Mouse (Mus musculus) heart, adult 8-10 months (tissue): ENCODE results near the gene Pabpn1. TPM values are rescaled to one million over a fixed set of nuclear protein-coding genes. Genes with fewer than 3 reads are reported as not detected.

ENCODE experiments used
- DNase-seq: peaks from one replicate; pipeline ENCODE4 v3.0.0; 2022; ENCODE audit warnings: low spot score
- total RNA-seq, 4 experiments: library from RNA; stranded (reverse); gene quantifications; 2 replicates each; pipeline ENCODE4 v1.2.4; 2022

Gene Pabpn1
- total RNA-seq, 4 experiments from 2014 or later = 37.3 to 54.4 (median 50.2) TPM

DNA sequence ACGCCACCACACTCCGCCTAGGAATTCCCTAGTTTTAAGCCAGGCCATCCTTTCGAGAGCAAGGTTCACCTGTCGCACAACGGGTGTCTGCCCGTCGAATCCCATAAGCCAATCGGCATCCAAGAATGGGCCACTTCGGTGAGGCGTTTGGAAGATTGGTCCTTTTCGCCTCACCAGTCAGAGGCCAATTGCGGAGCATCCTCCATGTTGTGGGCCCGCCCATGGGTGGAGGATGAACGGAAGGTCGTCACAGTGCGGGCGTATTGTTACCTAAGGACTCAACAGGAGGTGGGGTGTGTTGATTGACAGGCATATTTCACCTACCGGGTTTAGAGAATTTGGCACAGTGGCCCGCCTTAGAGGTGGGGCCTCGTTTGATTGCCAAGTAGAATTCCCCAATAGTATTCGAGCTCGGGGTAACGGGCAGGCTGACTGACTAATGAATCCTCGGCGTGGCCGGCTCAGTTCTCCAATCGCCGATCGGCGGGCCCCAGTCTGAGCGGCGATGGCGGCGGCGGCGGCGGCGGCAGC lies 1.4 kb downstream of the Pabpn1 start:
- DNase-seq = peak; percentile 100

DNA sequence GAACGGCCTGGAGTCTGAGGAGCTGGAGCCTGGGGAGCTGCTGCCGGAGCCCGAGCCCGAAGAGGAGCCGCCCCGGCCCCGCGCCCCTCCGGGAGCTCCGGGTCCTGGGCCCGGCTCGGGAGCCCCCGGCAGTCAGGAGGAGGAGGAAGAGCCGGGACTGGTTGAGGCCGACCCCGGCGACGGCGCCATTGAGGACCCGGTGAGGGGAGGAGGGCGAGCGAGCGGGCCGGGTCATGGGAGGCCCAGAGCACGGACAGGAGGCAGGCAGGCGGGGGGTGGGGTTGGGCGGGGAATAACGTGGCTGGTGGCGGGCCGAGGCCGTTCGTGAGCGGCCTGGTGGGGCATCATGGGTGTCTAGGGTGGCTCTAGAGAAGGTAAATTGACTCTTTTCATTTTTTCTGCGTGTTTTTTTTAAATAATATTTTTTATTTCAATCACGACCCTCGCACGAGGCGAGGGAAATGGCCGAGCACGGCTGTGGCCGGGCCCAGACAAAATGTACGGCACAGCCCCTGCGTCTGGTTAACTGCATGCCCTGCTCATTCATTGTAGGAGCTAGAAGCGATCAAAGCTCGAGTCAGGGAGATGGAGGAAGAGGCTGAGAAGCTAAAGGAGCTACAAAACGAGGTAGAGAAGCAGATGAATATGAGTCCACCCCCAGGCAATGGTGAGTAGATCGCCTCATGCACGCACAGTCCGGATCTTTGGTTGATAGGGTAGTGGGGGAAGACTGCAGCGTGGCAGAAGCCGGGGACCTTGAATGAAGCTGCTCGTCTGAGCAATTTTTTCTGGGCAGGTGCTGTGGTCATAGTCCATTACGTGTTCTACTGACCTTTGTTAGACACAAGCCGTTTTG lies 2.2 kb downstream of the Pabpn1 start:
- peak; percentile 53 for DNase-seq

GRCm38 (mm10) chr14:54897445-54897844 lies 5.1 kb downstream of the Pabpn1 start:
- DNase-seq = no peak

- DNase-seq = peak; percentile 84
Measured at GRCm38 (mm10) chr14:54900383-54900782, 8.1 kb downstream of the Pabpn1 start.

- DNase-seq = no peak
Measured at GRCm38 (mm10) chr14:54903641-54904040, 11.3 kb downstream of the Pabpn1 start.

DNA sequence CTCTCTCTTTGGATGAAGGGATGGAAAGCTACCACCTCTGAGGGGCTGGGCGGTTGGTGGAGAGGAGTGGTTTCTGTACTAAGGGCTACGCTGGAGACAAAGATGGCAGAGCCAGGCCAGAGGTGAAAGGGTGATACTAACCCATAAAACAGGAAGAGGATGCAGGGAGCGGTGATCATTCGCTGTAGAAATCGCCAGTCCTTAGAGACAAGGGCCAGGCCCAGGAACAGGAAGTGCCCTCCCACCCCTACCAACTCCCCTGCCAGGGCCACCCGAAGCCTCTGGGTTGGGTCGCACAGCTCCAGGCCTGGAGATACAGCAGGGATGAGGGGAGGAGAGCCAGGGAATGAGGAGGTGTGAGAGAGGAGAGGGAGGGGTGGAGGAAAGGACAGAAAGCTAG lies 16.4 kb downstream of the Pabpn1 start:
- DNase-seq = no peak

- DNase-seq = no peak
Measured at GRCm38 (mm10) chr14:54912109-54912850, 20.0 kb downstream of the Pabpn1 start.

DNA sequence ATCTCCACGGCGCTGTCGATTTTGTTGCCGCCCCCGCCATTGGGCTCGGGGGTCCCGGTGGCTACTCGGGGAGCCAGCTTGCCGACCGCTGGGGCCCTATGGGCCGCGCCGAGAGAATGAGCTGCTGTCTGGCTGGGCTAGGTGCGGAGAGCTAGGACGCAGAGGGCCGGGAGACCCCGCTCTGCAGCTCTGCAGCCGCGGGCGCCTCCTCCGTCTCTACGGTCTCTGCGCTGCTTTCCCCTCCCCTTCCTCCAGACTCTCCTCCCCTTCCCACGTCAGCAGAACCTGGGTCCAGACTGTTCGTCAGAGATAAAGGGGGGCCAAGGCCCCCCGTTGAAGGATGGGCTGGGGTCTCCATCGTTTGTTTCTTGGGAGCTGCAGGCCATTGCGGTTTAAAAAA lies 20.6 kb downstream of the Pabpn1 start, which contains the start of gene Slc22a17:
Gene Slc22a17, minus strand, starts transcription at position 247 of the 400 bp plus-strand sequence.
- peak; percentile 68 for DNase-seq

DNA sequence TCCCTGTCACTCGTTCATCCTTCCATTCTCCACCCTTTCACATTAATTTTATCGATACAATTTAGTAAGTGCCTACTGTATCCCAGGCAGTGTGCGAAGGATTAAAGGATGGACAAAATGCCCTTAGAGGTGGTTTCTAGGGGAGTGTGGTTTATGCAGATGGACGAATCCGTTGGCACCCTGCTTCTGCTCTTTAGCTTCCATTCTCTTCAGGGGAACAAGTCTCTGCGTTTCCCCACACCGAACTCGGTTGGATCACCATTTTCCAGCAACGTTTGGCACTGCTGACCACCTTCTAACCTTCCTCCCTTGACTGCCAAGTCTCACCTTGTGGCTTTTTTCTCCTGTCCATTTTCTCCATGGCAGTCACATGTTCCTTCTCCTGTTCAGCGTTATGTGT lies 21.0 kb downstream of the Pabpn1 start:
- no peak for DNase-seq

DNA sequence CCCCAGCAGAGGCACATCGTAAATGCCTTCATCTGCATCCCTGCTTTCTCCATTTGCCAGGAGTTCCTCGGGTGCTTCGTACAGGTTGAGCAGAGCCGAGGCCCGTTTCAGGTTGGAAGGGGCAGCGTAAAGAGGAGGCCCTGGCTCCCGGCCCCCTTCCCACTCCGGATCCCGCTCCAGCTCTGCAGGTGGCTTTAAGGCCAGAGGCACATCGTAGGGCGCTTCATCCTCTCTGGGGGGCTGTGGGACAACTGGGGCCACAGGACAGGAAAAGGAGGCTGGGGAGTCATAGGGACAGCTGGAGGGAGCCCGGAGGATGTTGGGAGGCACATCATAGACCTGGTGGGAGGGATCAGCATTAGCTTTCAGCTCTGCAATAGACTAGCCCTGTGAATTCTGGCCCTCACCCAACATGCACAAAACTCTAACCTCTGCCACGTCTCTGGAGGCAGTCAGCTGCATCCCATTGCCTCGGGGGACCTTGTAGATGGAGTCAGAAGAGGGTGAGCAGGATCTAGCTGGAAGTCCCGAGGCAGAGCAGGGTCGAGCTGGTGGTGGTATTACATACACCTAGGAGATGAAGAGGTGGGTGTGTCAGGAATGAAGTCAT lies 27.9 kb downstream of the Pabpn1 start:
- DNase-seq = no peak

DNA sequence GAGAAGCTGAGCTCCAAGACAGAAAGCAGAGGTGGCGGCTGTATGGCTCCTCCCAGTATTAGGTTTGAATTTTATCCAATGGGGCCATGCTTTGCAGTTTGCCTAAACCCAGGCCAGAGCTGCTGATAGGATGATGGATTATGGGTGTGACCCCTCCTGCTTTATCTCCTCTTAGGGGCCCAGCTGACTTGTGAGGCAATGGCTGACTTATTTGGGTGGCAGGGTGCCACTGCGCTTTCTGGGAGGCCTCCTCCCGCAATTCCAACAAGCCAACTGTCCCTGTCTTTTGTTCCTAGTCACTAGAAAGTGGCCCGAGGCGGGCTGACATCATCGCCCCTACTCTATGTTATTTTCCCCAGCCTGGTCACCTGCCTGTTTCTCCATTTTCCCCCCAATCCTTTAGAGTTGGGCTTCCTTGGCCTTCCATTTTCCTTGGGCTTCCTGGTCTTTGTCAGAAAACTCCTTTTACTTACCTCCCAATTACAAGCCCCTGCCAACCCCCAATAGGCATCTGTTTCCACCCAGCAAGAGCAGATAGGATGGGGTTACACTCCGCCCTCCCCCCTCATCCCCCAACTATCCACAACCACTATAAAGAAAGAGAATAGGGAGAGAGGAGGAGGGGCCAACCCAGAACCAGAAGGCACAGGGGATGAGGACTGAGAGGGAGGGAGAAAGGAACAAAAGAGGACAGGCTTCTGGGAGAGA lies 32.5 kb downstream of the Pabpn1 start:
- peak; percentile 65 for DNase-seq

- DNase-seq = no peak
Measured at GRCm38 (mm10) chr14:54925349-54926342, 33.3 kb downstream of the Pabpn1 start, which contains the start of gene Efs. Gene Efs, minus strand, starts transcription at chr14:54926126.

DNA sequence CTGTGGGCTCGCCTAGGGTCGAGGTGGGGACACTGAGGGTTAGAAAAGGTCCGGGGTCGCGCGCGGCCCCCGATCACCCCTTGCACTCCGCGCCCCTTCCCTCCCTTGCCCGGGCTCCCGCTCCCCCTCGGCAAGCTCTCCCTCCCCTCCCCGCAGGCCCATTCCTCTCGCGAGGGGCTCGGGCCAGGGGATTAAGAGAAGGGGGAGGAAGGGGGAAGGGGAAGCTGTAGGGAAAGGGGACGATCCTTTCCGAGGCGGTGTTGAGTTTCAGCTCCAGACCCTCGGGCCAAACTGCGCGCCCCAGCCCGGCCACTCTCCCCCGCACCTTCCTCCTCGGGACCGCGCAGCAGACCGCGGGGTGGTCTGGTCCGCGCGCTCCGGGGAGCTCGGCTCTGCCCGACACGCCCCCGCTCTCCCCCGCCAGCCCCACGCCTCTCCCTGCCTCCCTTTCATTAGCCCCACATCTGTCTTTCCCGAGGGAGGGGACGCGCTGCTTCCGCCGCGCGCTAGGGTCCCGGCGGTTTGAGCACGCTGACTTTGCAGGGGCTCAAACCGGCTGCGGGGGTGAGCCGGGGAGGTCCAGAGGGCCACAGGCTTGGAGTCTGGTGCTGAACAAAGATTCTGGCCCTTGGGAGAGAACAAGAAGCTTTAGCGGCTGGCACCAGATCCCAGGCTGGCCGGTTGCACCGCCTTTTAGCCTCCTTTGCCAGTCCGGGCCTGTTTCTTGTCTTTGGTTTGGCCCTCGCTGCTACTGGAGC lies 34.3 kb downstream of the Pabpn1 start:
- peak; percentile 58 for DNase-seq

DNA sequence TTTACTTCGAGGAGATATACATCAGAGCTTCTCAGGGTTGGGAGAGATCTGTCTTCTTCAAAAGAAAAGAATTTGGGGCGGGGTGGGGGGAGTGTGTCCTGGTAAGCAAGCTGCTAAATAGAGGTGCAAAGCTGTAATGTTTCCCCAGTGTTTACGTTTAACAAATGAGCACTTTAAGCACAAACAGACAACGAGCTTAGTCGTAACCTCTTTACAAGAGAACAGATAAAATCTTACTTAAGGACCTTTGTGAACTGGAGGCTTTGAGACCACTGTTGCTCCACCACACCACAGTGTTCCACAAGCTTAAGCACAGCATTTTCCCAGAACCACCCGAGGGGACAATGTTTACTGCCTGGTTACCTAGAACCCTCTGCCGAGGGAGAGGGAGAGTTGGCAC lies 35.0 kb downstream of the Pabpn1 start:
- no peak for DNase-seq

DNA sequence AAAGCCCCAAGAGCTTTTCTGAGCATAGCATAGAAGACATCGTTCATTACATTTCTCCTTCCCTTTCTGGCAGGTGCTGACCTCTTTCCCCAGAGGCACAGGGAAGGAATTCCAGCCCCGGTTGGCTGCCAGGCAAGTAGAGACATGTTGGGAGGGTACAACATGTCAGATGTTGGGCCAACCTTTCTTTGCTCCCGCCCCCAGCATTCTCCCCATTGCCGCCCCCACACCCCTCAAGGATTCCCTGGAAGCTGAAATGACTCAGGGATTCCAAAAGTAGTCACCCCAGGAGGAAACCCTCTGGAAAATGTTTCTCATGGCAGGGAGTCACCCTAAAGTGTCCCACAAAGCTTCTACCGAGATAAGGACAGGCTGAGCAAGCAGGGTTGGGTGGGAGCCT lies 37.5 kb downstream of the Pabpn1 start:
- no peak for DNase-seq

DNA sequence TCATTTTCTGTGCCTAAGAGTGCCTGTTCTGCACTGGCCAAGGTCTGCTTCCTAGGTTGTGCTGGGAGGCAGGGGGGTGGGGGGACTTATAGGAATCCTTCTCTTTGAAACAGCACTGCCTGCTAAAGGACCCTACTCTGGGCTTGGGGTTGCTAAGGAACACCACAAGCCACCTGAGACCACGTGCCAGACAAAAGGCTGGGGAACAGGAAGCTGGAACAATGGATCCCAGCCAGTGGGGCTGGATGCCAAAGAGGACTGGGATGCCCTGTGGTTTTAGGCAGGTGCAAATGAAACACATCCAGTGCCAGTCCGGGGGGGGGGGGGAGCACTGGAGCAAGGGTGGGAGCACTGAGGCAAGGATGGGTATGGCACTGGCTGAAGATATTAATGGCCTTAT lies 38.1 kb downstream of the Pabpn1 start:
- DNase-seq = no peak

DNA sequence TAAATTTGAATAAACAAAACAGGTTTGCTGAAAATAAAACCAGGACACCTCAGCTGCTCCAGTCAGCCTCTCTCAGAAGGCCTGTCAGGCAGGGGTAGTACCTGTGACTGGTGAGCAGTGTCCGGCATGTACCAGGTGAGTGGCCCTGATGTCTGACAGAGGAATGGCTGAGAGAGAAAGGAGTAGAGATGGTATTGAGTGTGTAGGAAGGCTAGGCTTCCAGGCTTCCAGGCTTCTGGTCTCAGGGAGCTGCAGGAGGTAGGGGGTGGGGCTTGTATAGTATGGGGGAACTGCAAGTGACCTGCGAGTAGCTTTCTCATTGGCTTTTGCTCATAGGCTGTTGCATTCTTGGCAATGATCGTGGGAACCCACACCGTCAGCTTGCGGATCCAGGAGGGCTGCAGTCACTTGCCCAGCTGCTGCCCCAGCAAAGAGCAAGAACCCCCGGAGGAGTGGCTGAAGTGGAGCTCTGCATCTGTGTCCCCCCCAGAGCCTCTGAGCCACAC lies 40.4 kb downstream of the Pabpn1 start, which contains the start of gene Il25:
Gene Il25, plus strand, starts transcription at position 51 of the 506 bp plus-strand sequence.
- no peak for DNase-seq

DNA sequence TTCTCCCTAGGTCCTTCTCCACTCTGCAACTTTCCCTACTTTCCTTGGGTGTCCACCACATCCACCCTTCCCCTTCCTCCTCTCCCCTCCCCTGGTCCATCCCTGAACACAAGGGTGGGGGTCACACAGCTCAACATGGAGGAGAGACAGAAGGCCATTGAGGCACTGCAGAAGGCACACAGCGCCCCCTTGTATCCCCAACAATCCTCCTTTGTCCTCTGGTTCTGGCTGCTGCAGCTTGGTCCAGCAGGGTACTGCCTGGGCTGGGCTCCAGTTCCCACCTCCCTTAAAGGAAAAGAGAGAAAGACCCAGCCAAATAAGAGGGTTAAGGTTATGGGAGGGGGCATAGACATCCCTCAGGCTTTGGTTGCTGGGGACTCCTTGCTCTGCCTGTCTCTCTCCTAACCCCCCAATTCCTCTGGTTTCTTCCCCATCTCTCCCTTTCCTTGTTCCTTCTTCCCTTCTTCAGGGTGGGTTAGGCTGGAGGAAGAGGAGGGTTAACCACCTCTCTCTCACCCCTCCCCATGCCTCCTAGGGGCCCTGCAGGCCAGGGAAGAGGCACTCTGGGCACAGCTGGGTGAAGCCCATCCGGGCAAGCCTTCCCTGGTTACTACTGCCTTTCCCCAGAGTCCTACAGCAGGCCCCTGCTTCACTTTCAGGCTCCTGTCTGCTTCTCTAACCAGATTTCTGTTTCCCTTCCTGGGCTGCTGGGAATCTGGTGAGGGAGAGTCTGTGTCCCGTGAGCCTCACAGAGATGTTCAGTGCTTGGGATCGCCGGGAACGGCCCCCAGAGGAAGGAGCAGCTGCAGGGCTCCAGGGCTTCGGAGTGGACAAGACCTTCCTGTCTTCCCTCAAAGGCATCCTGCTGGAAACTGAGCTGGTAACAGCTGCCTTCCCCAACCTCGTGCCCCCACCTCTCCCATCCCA lies 43.9 kb downstream of the Pabpn1 start, which contains the start of gene Cmtm5:
Gene Cmtm5, plus strand, starts transcription at position 358 of the 927 bp plus-strand sequence.
- DNase-seq = no peak
